Mouse (Mus musculus) layer of hippocampus, adult 18-20 months (tissue): ENCODE results near the gene Camkk2. TPM values are rescaled to one million over a fixed set of nuclear protein-coding genes. Genes with fewer than 3 reads are reported as not detected.
A peak's percentile ranks its signal among the peaks of the same experiment; 100 is the strongest.

Source experiments
- DNase-seq, 2 experiments: peaks; one replicate each; pipeline ENCODE4 v3.0.0; 2022; ENCODE audit warnings: low spot score in 2 of 2
- long read RNA-seq: library from polyadenylated mRNA; stranded (forward); transcript quantifications from one replicate; pipeline ENCODE4 v2.0.0, GENCODE M21; 2021
- total RNA-seq, 2 experiments: library from RNA; stranded (reverse); gene quantifications; 2 replicates each; pipeline ENCODE4 v1.2.3; 2021

Camkk2 gene
- 100 to 1,000 TPM in 1 of 2 experiments, 10 to 100 TPM in 1; 94.9 to 103 TPM for total RNA-seq
- long read RNA-seq, full-length matches to known transcripts, result 44 of 55 reads
- long read RNA-seq, partial matches to known transcripts, result 3 of 55 reads
- long read RNA-seq, other reads (novel, unspliced or antisense), result 8 of 55 reads

- DNase-seq, result peak; percentile 77 to 83
Measured at GRCm38 (mm10) chr5:122779277-122779834, at the start of gene Camkk2. Camkk2 (minus strand) TSS chr5:122779409.

GRCm38 (mm10) chr5:122825099-122825498 lies 45.9 kb upstream of the Camkk2 start:
- DNase-seq, result no peak

- peak in 1 of 2 experiments; percentile 16 for DNase-seq
Measured at GRCm38 (mm10) chr5:122824450-122824849, 45.2 kb upstream of the Camkk2 start.

GRCm38 (mm10) chr5:122823976-122824375 lies 44.8 kb upstream of the Camkk2 start:
- no peak for DNase-seq

GRCm38 (mm10) chr5:122822441-122822840 lies 43.2 kb upstream of the Camkk2 start:
- no peak for DNase-seq

GRCm38 (mm10) chr5:122821524-122821885 lies 42.3 kb upstream of the Camkk2 start:
- DNase-seq, result no peak

GRCm38 (mm10) chr5:122820777-122821523 lies 41.7 kb upstream of the Camkk2 start, which contains the start of gene Anapc5:
Anapc5 (minus strand) TSS chr5:122821339.
- DNase-seq, result peak; percentile 88 to 94

GRCm38 (mm10) chr5:122812699-122813098 lies 33.5 kb upstream of the Camkk2 start:
- DNase-seq, result no peak

GRCm38 (mm10) chr5:122811364-122812079 lies 32.3 kb upstream of the Camkk2 start:
- DNase-seq, result peak in 1 of 2 experiments; percentile 52

GRCm38 (mm10) chr5:122805503-122805902 lies 26.3 kb upstream of the Camkk2 start:
- DNase-seq, result no peak

- no peak for DNase-seq
Measured at GRCm38 (mm10) chr5:122802706-122803105, 23.5 kb upstream of the Camkk2 start.

GRCm38 (mm10) chr5:122801684-122802083 lies 22.5 kb upstream of the Camkk2 start:
- DNase-seq, result no peak

GRCm38 (mm10) chr5:122800345-122801010 lies 21.3 kb upstream of the Camkk2 start:
- DNase-seq, result no peak

GRCm38 (mm10) chr5:122799379-122800344 lies 20.5 kb upstream of the Camkk2 start:
- no peak for DNase-seq

- peak; percentile 81 to 95 for DNase-seq
Measured at GRCm38 (mm10) chr5:122798557-122799378, 19.6 kb upstream of the Camkk2 start.

- DNase-seq, result no peak
Measured at GRCm38 (mm10) chr5:122797866-122798265, 18.7 kb upstream of the Camkk2 start.

- no peak for DNase-seq
Measured at GRCm38 (mm10) chr5:122788696-122789095, 9.5 kb upstream of the Camkk2 start.

- peak in 1 of 2 experiments; percentile 69 for DNase-seq
Measured at GRCm38 (mm10) chr5:122786035-122786819, 7.0 kb upstream of the Camkk2 start.
